Mouse (Mus musculus): ENCODE measurements at regions not wholly inside any gene's neighbourhood (a gene's known extent, or its start where the extent isn't known, plus 50 kb on each side); places are given as distances from the start of the nearest gene placed in this dataset.
A peak's percentile ranks its signal among the peaks of the same experiment; 100 is the strongest.

DNA sequence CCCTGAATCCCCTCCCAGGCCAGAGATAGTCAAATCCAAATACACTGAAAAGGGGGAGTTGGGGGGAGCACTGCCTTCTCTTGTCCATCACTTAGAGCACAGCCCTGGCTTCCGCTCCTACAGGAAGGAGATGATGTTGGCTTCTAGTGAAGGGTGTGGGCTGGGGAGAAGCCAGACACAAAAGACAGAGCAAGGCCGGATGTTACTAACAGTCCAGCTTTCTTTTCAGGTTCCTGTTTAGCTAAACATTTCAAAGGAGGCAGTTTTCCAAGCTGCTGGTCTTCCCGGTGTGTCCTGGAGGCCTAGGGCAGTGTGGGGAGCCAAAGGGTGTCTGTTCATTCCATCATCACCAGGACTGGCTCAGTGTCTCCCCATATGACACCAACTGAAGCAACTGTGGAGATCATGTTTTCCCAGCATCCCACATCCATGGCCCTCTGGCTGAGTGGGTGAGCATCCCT lies 223.8 kb downstream of the Qk start:
- TF ChIP-seq CTCF (IDR thresholded peaks at IDR 0.05), result no peak; the same call in 1 of the 2 replicates
- TF ChIP-seq EP300 (IDR thresholded peaks at IDR 0.05), result peak; percentile 98

Measured in lung, postnatal 0 days (tissue).